Mouse (Mus musculus): ENCODE results near the gene Psme2. TPM values are rescaled to one million over a fixed set of nuclear protein-coding genes. Genes with fewer than 3 reads are reported as not detected.

Psme2 gene
- polyA plus RNA-seq, 1 experiment from 2014 or later = 296 TPM

DNA sequence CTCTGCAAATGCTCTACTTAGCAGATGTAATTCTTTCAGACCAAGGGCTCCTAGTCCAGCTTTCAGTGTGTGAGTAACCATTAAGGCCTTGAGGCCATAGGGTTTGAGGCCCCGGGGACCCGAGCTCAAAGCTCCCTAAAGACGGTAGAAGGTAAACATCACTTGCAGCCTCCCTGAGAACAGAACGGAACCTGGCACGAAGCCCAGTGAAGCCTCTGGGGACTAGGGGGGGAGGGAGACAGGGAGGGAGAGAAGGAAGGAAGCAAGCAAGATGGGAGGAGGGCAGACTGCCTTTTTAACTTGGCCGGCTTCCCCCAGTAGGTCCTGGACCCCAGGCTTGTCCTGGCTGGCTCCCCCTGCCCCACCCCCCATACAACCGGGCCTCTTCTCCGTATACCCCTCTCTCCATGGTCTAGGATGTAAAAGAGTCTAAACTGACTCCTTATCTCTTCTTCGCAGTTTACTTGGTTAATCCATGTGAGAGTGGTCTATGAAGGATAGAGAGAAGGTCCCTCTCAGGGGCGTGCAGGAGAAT is 50.1 kb downstream of the Psme2 start:
- H3K9ac ChIP-seq (replicated peaks; ENCODE audit: low read depth, low read length) = peak overlapping the region; percentile 31
- peak; percentile 46 for ATAC-seq (ENCODE audit: insufficient number of reproducible peaks, insufficient read depth, low FRiP score, low read depth)
- peak overlapping the region; percentile 78 for H3K4me2 ChIP-seq (replicated peaks; ENCODE audit: low read depth, low read length)
- H3K27ac ChIP-seq (ENCODE audit: low read length) = peak overlapping the region; percentile 75
- 0% methylated on average over 10 of the region's 10 CpGs for WGBS
- H3K27me3 ChIP-seq (ENCODE audit: control insufficient read depth, insufficient read depth, low read length) = no peaks in the 10 kb centered on the region
- peaks cover 9% of the 10 kb centered on the region for H3K4me1 ChIP-seq (ENCODE audit: control insufficient read depth, insufficient read depth, low read length)
- H3K4me3 ChIP-seq (ENCODE audit: low read depth, low read length) = peak overlapping the region; percentile 47
- peaks cover 27% of the 10 kb centered on the region for H3K36me3 ChIP-seq (ENCODE audit: control insufficient read depth, insufficient read depth, low read length)
- no peaks in the 10 kb centered on the region for H3K9me3 ChIP-seq (ENCODE audit: control insufficient read depth, low read depth, low read length)

DNA sequence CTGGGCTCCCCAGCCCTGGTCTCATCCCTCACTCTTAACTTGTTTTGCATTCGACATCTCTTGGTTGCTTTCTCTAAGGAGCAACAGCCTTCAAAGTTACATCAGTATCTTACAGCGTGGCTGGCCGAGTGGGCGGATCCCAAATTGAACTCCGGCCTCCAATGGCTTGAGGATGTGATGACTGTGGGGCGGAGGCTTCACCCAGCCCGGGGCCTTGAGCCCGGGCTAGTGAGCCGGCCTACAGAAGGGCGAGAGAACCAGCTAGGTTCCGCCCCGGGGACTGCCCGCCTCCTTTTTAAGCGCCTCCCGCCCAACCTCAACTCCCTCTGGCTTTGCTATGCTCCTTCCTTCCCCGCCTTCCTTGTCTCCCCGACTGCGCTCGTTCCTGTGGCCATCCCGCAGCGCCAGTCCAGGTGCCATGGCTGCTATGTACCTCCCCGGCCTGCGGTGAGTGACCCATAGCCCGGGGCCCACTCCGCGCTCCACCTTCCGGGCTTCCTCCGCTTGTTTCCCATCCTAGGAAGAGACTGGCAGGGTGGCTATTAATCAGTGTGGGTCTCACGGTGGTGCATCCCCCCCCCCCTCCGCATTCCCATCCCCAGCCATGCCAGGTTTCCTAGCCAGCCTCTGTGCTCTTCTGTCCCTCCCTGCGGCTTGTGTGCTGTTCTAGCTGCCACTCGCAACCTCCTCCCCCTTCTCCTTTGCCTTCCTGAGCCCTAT is 50.7 kb downstream of the Psme2 start, which contains the start of gene Pck2:
Gene Pck2 (plus strand): TSS at position 200 of the 720 bp plus-strand sequence.
- Histone ChIP-seq H3K4me3 (ENCODE audit: low read depth, low read length) (peak within 1 kb of the TSS; percentile 47), H3K36me3 (ENCODE audit: control insufficient read depth, insufficient read depth, low read length) (peaks cover 21% of the 10 kb centered on the region), H3K9me3 (ENCODE audit: control insufficient read depth, low read depth, low read length) (no peaks in the 10 kb centered on the region), H3K27ac (ENCODE audit: low read length) (peak within 1 kb of the TSS; percentile 75), H3K4me1 (ENCODE audit: control insufficient read depth, insufficient read depth, low read length) (peaks cover 9% of the 10 kb centered on the region), H3K9ac (replicated peaks; ENCODE audit: low read depth, low read length) (peak within 1 kb of the TSS; percentile 31), H3K4me2 (replicated peaks; ENCODE audit: low read depth, low read length) (peak within 1 kb of the TSS; percentile 78), H3K27me3 (ENCODE audit: control insufficient read depth, insufficient read depth, low read length) (no peaks in the 10 kb centered on the region)
- peak; percentile 94 for ATAC-seq (ENCODE audit: insufficient number of reproducible peaks, insufficient read depth, low FRiP score, low read depth)
- 2% methylated on average over 32 of the region's 32 CpGs for WGBS

Other genes starting within 250 kb of the Psme2 start
- 49.7 and 62.4 TPM in 2 replicates for gene Dhrs4, start 112.4 kb downstream of the Psme2 start, polyA plus RNA-seq (2014; fragmentation: Nextera tagmentation; extraction: Ambion mirVana)
- 3.9 and 4.4 TPM in 2 replicates for gene Carmil3, start 100.5 kb downstream of the Psme2 start, polyA plus RNA-seq (2014; fragmentation: Nextera tagmentation; extraction: Ambion mirVana)
- 0.19 and 0.24 TPM in 2 replicates for gene Cpne6, start 80.7 kb downstream of the Psme2 start, polyA plus RNA-seq (2014; fragmentation: Nextera tagmentation; extraction: Ambion mirVana)
- gene Nrl, start 66.1 kb downstream of the Psme2 start, polyA plus RNA-seq (2014; fragmentation: Nextera tagmentation; extraction: Ambion mirVana) = not detected in 2 replicates
- 43.4 and 44.0 TPM in 2 replicates for gene Pck2, start 50.8 kb downstream of the Psme2 start, polyA plus RNA-seq (2014; fragmentation: Nextera tagmentation; extraction: Ambion mirVana)
- 67.6 and 69.6 TPM in 2 replicates for gene Dcaf11, start 31.1 kb downstream of the Psme2 start, polyA plus RNA-seq (2014; fragmentation: Nextera tagmentation; extraction: Ambion mirVana)
- 0.91 and 1.2 TPM in 2 replicates for gene A730061H03Rik, start 30.7 kb downstream of the Psme2 start, polyA plus RNA-seq (2014; fragmentation: Nextera tagmentation; extraction: Ambion mirVana)
- gene Fitm1, start 15.5 kb downstream of the Psme2 start, polyA plus RNA-seq (2014; fragmentation: Nextera tagmentation; extraction: Ambion mirVana) = 0.61 TPM in 1 of 2 replicates, not detected in the other
- gene Psme1, start 13.0 kb downstream of the Psme2 start, polyA plus RNA-seq (2014; fragmentation: Nextera tagmentation; extraction: Ambion mirVana) = 161 and 170 TPM in 2 replicates
- 5.9 and 7.1 TPM in 2 replicates for gene Emc9, start 5.8 kb downstream of the Psme2 start, polyA plus RNA-seq (2014; fragmentation: Nextera tagmentation; extraction: Ambion mirVana)
- gene Rnf31, start 595 bp upstream of the Psme2 start, polyA plus RNA-seq (2014; fragmentation: Nextera tagmentation; extraction: Ambion mirVana) = 13.2 and 15.1 TPM in 2 replicates
- 7.4 and 8.1 TPM in 2 replicates for gene Irf9, start 12.5 kb upstream of the Psme2 start, polyA plus RNA-seq (2014; fragmentation: Nextera tagmentation; extraction: Ambion mirVana)
- gene Rec8, start 26.9 kb upstream of the Psme2 start, polyA plus RNA-seq (2014; fragmentation: Nextera tagmentation; extraction: Ambion mirVana) = 7.1 and 10.9 TPM in 2 replicates
- 93.6 and 105 TPM in 2 replicates for gene Ipo4, start 44.8 kb upstream of the Psme2 start, polyA plus RNA-seq (2014; fragmentation: Nextera tagmentation; extraction: Ambion mirVana)
- 3.7 and 3.9 TPM in 2 replicates for gene Gm49378, start 46.8 kb upstream of the Psme2 start, polyA plus RNA-seq (2014; fragmentation: Nextera tagmentation; extraction: Ambion mirVana)
- 109 and 112 TPM in 2 replicates for gene Tm9sf1, start 52.7 kb upstream of the Psme2 start, polyA plus RNA-seq (2014; fragmentation: Nextera tagmentation; extraction: Ambion mirVana)
- gene Tssk4, start 59.1 kb upstream of the Psme2 start, polyA plus RNA-seq (2014; fragmentation: Nextera tagmentation; extraction: Ambion mirVana) = 0.59 and 1.6 TPM in 2 replicates
- gene Mdp1, start 69.4 kb upstream of the Psme2 start, polyA plus RNA-seq (2014; fragmentation: Nextera tagmentation; extraction: Ambion mirVana) = 54.8 and 55.8 TPM in 2 replicates
- 56.8 and 63.6 TPM in 2 replicates for gene Gmpr2, start 80.8 kb upstream of the Psme2 start, polyA plus RNA-seq (2014; fragmentation: Nextera tagmentation; extraction: Ambion mirVana)
- gene Nedd8, start 81.0 kb upstream of the Psme2 start, polyA plus RNA-seq (2014; fragmentation: Nextera tagmentation; extraction: Ambion mirVana) = 535 and 580 TPM in 2 replicates
- gene Tinf2, start 90.7 kb upstream of the Psme2 start, polyA plus RNA-seq (2014; fragmentation: Nextera tagmentation; extraction: Ambion mirVana) = 44.2 and 45.5 TPM in 2 replicates
- 19.5 and 21.3 TPM in 2 replicates for gene Tgm1, start 122.8 kb upstream of the Psme2 start, polyA plus RNA-seq (2014; fragmentation: Nextera tagmentation; extraction: Ambion mirVana)
- 30.0 and 31.0 TPM in 2 replicates for gene Rabggta, start 131.2 kb upstream of the Psme2 start, polyA plus RNA-seq (2014; fragmentation: Nextera tagmentation; extraction: Ambion mirVana)
- 83.0 and 99.4 TPM in 2 replicates for gene Dhrs1, start 154.6 kb upstream of the Psme2 start, polyA plus RNA-seq (2014; fragmentation: Nextera tagmentation; extraction: Ambion mirVana)
- 36.6 and 38.8 TPM in 2 replicates for gene Nop9, start 154.6 kb upstream of the Psme2 start, polyA plus RNA-seq (2014; fragmentation: Nextera tagmentation; extraction: Ambion mirVana)
- gene Cideb, start 167.3 kb upstream of the Psme2 start, polyA plus RNA-seq (2014; fragmentation: Nextera tagmentation; extraction: Ambion mirVana) = 2.3 and 2.6 TPM in 2 replicates
- gene Ltb4r2, start 170.3 kb upstream of the Psme2 start, polyA plus RNA-seq (2014; fragmentation: Nextera tagmentation; extraction: Ambion mirVana) = 0.13 and 0.52 TPM in 2 replicates
- gene Ltb4r1, start 174.8 kb upstream of the Psme2 start, polyA plus RNA-seq (2014; fragmentation: Nextera tagmentation; extraction: Ambion mirVana) = 0.42 and 0.88 TPM in 2 replicates
- 4.3 and 5.8 TPM in 2 replicates for gene Adcy4, start 193.0 kb upstream of the Psme2 start, polyA plus RNA-seq (2014; fragmentation: Nextera tagmentation; extraction: Ambion mirVana)
- gene Ripk3, start 197.8 kb upstream of the Psme2 start, polyA plus RNA-seq (2014; fragmentation: Nextera tagmentation; extraction: Ambion mirVana) = 25.3 and 32.3 TPM in 2 replicates
- 54.9 and 56.6 TPM in 2 replicates for gene Nfatc4, start 232.0 kb upstream of the Psme2 start, polyA plus RNA-seq (2014; fragmentation: Nextera tagmentation; extraction: Ambion mirVana)

All from stomach, embryonic 14.5 days (tissue).